Mouse (Mus musculus) CD4-positive naive resting alpha-beta T cell, adult 57 days (primary cell): Measurements from ENCODE around the gene Rprd2. TPM values are rescaled to one million over a fixed set of nuclear protein-coding genes. Genes with fewer than 3 reads are reported as not detected.

Source experiments
- total RNA-seq: library from RNA; stranded (reverse); gene quantifications from one replicate; pipeline ENCODE4 v1.2.4, GENCODE M21; 2023

Rprd2 gene
- 114 TPM for total RNA-seq

DNA sequence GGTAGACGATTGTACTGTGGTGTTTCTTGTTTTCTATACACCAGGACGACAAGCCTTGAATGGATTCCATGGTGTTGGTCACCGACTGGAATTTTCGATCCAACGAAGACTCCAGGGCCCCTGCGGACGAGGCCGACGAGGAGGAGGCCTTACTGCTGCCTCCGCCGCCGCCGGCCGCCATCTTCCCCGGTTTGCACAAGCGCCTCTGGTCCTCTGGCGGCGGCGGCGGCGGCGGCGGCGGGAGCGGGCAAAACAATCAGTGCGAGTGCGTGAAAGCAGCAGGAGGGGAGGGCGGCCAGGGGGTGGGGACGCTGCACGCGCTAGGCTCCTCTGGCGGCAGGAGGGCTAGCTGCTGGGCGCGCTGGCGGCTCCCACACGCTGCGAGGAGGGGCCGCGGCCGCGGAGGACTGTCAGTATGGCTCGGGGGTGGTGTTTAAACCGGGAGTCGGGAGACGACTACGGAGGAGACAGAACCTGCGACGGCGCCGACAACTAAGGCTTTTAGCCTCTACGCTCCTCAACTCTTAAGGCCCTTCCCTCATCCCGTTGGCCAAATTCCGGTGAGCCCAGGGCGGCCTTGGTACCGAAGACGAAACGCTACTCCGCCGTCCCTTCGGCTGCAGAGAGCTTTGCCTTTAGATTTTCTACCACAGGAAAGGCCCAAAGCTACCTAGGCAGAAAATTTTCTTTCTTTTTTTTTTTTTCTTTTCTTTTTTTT, at the start of gene Rprd2:
TSS of gene Rprd2 (minus strand) at position 293 of the 718 bp plus-strand sequence.

DNA sequence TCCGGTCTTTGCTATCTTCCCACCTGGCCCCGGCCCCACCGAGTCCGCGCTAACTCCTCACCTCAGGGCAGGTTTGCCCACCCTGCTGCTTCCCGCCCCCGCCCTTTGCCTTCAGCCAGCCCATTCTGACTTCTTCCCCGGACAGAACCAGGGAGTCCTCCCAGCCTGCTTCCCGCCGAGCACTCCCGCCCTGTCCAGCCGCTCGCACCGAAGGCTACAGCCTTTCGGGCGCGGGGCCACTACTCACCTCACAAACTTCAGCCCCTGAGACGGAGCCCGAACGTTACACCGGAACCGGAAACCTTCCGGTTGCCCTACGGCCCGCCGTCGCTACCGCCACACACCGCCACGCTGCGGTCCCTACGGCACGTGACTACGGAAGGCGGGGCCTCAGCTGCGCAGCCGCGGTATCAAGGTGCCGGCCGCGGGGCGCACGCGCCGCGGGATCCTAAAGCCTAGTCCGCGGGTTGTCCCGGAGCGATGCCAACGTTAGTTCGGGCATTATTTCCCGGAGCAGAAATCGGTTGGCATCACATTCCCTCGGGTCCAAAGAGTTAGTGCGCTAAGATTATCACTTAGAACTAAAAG, 36.9 kb upstream of the Rprd2 start, which contains the start of gene Prpf3:
TSS of gene Prpf3 (minus strand) at position 384 of the 588 bp plus-strand sequence.

DNA sequence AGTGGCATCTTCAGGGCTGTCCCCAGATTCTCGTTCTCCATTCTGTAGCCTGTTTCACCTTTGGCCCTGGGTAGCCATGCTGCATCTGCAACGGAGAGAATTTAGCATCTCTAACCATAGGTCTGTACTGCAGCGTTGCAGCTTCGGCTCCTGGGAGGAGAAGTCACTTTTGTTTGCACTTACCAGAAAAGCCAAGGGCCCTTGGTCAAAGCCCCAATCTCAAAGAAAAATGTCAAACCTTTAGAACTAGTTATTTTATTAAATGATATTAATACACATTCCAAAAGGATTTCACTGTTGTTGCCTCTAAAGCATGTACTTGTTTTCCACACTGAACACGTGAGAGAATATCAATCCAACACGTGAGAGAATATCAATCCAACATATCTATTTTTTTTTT, 58.6 kb downstream of the Rprd2 start, which contains the start of gene Tars2:
TSS of gene Tars2 (minus strand) at position 101 of the 400 bp plus-strand sequence.

DNA sequence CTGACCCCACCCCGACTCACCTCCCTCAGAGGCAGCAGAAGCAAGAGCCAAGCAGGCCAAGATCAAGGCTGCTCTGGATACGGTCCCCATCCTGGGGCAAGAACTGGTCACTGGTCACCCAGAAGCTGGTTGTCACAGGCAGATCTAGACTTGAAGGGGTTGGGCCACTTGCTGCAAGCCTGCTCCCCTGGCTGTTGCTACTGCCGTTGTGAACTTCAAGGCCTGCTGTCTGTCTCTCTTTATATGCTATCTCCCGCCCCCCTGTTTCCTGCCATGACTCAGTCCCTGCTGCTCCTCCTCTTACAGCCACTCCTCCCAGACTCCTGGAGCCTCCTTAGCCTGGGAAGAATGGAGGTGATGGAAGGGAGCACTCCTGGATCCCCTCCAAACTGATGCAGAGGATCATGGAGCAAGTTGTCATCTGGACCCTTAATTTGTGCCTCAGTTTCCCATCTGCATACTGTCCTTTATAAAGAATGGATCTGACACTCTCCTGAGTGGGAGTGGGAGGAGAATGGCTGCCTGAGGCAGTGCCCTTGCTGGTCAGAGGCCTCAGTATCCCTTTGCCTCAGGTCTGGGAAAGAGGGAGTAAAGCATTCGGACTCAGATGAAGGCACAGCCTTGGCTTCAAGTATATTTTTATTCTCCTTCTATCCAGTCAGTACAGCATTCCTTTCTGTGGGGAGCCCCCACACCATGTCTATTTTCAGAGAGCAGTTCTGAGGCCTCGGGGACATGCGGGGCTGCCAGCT, 79.1 kb downstream of the Rprd2 start, which contains the start of gene Ecm1:
TSS of gene Ecm1 (minus strand) at position 217 of the 752 bp plus-strand sequence.

Other genes starting within 250 kb of the Rprd2 start
- gene Golph3l, start 229.9 kb downstream of the Rprd2 start, total RNA-seq: 23.1 TPM
- 123 TPM for gene Ensa, start 193.9 kb downstream of the Rprd2 start, total RNA-seq
- gene Mcl1, start 160.1 kb downstream of the Rprd2 start, total RNA-seq: 357 TPM
- gene Adamtsl4, start 130.9 kb downstream of the Rprd2 start, total RNA-seq: 14.0 TPM
- 170 TPM for gene Ecm1, start 79.3 kb downstream of the Rprd2 start, total RNA-seq
- gene Tars2, start 58.7 kb downstream of the Rprd2 start, total RNA-seq: 127 TPM
- 74.2 TPM for gene Prpf3, start 37.0 kb upstream of the Rprd2 start, total RNA-seq
- 76.7 TPM for gene Mrps21, start 52.7 kb upstream of the Rprd2 start, total RNA-seq
- 23.9 TPM for gene Ciart, start 63.4 kb upstream of the Rprd2 start, total RNA-seq
- gene BC028528, start 73.1 kb upstream of the Rprd2 start, total RNA-seq: 2.3 TPM
- gene Aph1a, start 75.1 kb upstream of the Rprd2 start, total RNA-seq: 47.5 TPM
- not detected for gene Car14, start 85.8 kb upstream of the Rprd2 start, total RNA-seq
- gene Anp32e, start 110.4 kb upstream of the Rprd2 start, total RNA-seq: 98.7 TPM
- gene Plekho1, start 177.1 kb upstream of the Rprd2 start, total RNA-seq: 21.9 TPM
- gene Vps45, start 239.6 kb upstream of the Rprd2 start, total RNA-seq: 15.1 TPM